Mouse (Mus musculus): Measurements from ENCODE around the gene Tacc2. TPM values are rescaled to one million over a fixed set of nuclear protein-coding genes. Genes with fewer than 3 reads are reported as not detected.

Tacc2 gene
- polyA plus RNA-seq, 1 experiment from 2014 or later = 35.2 TPM

- Histone ChIP-seq H3K9ac (replicated peaks; ENCODE audit: low read depth, low read length) (no peak overlapping the region), H3K4me3 (ENCODE audit: low read depth, low read length) (no peak overlapping the region), H3K4me2 (replicated peaks; ENCODE audit: low read depth, low read length) (no peak overlapping the region), H3K36me3 (ENCODE audit: control insufficient read depth, insufficient read depth, low read length) (no peaks in the 10 kb centered on the region), H3K4me1 (ENCODE audit: control insufficient read depth, insufficient read depth, low read length) (no peaks in the 10 kb centered on the region), H3K27ac (ENCODE audit: low read length) (no peak overlapping the region), H3K9me3 (ENCODE audit: control insufficient read depth, low read depth, low read length) (no peaks in the 10 kb centered on the region), H3K27me3 (ENCODE audit: control insufficient read depth, insufficient read depth, low read length) (no peaks in the 10 kb centered on the region)
- 54% methylated on average over 1 of the region's 1 CpGs for WGBS
- no peak for ATAC-seq (ENCODE audit: insufficient number of reproducible peaks, insufficient read depth, low FRiP score, low read depth)
These were observed 51.4 kb downstream of the Tacc2 start for GRCm38 (mm10) chr7:130628601-130629000.

- ATAC-seq (ENCODE audit: insufficient number of reproducible peaks, insufficient read depth, low FRiP score, low read depth) = no peak
- Histone ChIP-seq H3K4me3 (ENCODE audit: low read depth, low read length) (no peak overlapping the region), H3K36me3 (ENCODE audit: control insufficient read depth, insufficient read depth, low read length) (no peaks in the 10 kb centered on the region), H3K9me3 (ENCODE audit: control insufficient read depth, low read depth, low read length) (no peaks in the 10 kb centered on the region), H3K4me2 (replicated peaks; ENCODE audit: low read depth, low read length) (no peak overlapping the region), H3K27ac (ENCODE audit: low read length) (no peak overlapping the region), H3K9ac (replicated peaks; ENCODE audit: low read depth, low read length) (no peak overlapping the region), H3K27me3 (ENCODE audit: control insufficient read depth, insufficient read depth, low read length) (no peaks in the 10 kb centered on the region), H3K4me1 (ENCODE audit: control insufficient read depth, insufficient read depth, low read length) (no peaks in the 10 kb centered on the region)
- 89% methylated on average over 7 of the region's 7 CpGs for WGBS
These were observed 52.8 kb downstream of the Tacc2 start for GRCm38 (mm10) chr7:130629999-130630398.

DNA sequence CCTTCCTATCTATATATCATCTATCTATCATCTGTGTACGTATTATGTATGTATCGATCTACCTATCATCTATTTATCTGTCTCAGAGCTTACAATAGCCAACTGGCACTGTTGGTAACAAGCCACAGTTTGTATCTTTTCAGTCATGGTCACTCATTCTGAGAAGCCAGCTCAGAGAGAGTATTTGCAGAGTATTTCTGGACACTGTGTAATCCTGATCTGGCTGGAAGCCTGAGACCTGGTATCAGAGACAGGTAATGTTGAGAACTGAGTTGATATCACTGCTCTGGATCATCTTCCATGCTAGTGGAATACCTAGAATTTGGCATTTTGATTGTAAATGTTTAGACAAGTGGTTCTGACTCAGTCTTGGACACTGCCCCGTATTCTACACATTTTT is 53.7 kb downstream of the Tacc2 start:
- H3K4me2 ChIP-seq (replicated peaks; ENCODE audit: low read depth, low read length) = no peak overlapping the region
- H3K9me3 ChIP-seq (ENCODE audit: control insufficient read depth, low read depth, low read length) = no peaks in the 10 kb centered on the region
- H3K4me1 ChIP-seq (ENCODE audit: control insufficient read depth, insufficient read depth, low read length) = no peaks in the 10 kb centered on the region
- 91% methylated on average over 3 of the region's 3 CpGs for WGBS
- H3K36me3 ChIP-seq (ENCODE audit: control insufficient read depth, insufficient read depth, low read length) = no peaks in the 10 kb centered on the region
- H3K27ac ChIP-seq (ENCODE audit: low read length) = no peak overlapping the region
- ATAC-seq (ENCODE audit: insufficient number of reproducible peaks, insufficient read depth, low FRiP score, low read depth) = no peak
- H3K9ac ChIP-seq (replicated peaks; ENCODE audit: low read depth, low read length) = no peak overlapping the region
- H3K4me3 ChIP-seq (ENCODE audit: low read depth, low read length) = no peak overlapping the region
- no peaks in the 10 kb centered on the region for H3K27me3 ChIP-seq (ENCODE audit: control insufficient read depth, insufficient read depth, low read length)

- Histone ChIP-seq H3K9ac (replicated peaks; ENCODE audit: low read depth, low read length) (no peak overlapping the region), H3K9me3 (ENCODE audit: control insufficient read depth, low read depth, low read length) (no peaks in the 10 kb centered on the region), H3K36me3 (ENCODE audit: control insufficient read depth, insufficient read depth, low read length) (no peaks in the 10 kb centered on the region), H3K4me1 (ENCODE audit: control insufficient read depth, insufficient read depth, low read length) (no peaks in the 10 kb centered on the region), H3K27ac (ENCODE audit: low read length) (no peak overlapping the region), H3K27me3 (ENCODE audit: control insufficient read depth, insufficient read depth, low read length) (no peaks in the 10 kb centered on the region), H3K4me2 (replicated peaks; ENCODE audit: low read depth, low read length) (no peak overlapping the region), H3K4me3 (ENCODE audit: low read depth, low read length) (no peak overlapping the region)
- WGBS = 58% methylated on average over 22 of the region's 22 CpGs
- no peak for ATAC-seq (ENCODE audit: insufficient number of reproducible peaks, insufficient read depth, low FRiP score, low read depth)
These were observed 54.5 kb downstream of the Tacc2 start for GRCm38 (mm10) chr7:130631553-130632378.

DNA sequence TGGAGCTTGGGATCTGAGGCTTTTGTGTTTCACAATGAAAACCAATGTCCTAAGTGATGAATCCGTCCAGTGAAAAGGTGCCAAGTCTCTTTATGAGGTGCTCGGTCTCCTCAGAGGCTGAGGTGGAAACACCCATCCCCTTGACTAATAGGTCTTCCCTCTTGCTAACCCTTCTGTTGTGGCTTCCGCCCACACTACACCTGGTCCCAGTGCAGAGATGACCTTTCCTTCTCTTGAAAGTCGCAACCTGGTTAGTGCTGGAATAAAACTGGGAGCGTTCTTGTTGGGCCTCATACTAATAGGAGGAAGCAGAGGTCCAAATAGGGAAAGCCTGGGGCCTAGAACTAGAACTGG is 55.1 kb downstream of the Tacc2 start:
- H3K4me3 ChIP-seq (ENCODE audit: low read depth, low read length) = no peak overlapping the region
- H3K4me2 ChIP-seq (replicated peaks; ENCODE audit: low read depth, low read length) = no peak overlapping the region
- no peak overlapping the region for H3K9ac ChIP-seq (replicated peaks; ENCODE audit: low read depth, low read length)
- H3K36me3 ChIP-seq (ENCODE audit: control insufficient read depth, insufficient read depth, low read length) = no peaks in the 10 kb centered on the region
- ATAC-seq (ENCODE audit: insufficient number of reproducible peaks, insufficient read depth, low FRiP score, low read depth) = no peak
- H3K9me3 ChIP-seq (ENCODE audit: control insufficient read depth, low read depth, low read length) = no peaks in the 10 kb centered on the region
- no peaks in the 10 kb centered on the region for H3K27me3 ChIP-seq (ENCODE audit: control insufficient read depth, insufficient read depth, low read length)
- H3K27ac ChIP-seq (ENCODE audit: low read length) = no peak overlapping the region
- 95% methylated on average over 5 of the region's 5 CpGs for WGBS
- no peaks in the 10 kb centered on the region for H3K4me1 ChIP-seq (ENCODE audit: control insufficient read depth, insufficient read depth, low read length)

GRCm38 (mm10) chr7:130634259-130634871 is 57.1 kb downstream of the Tacc2 start:
- ATAC-seq (ENCODE audit: insufficient number of reproducible peaks, insufficient read depth, low FRiP score, low read depth) = no peak
- no peak overlapping the region for H3K4me3 ChIP-seq (ENCODE audit: low read depth, low read length)
- H3K9ac ChIP-seq (replicated peaks; ENCODE audit: low read depth, low read length) = no peak overlapping the region
- H3K27me3 ChIP-seq (ENCODE audit: control insufficient read depth, insufficient read depth, low read length) = no peaks in the 10 kb centered on the region
- no peaks in the 10 kb centered on the region for H3K9me3 ChIP-seq (ENCODE audit: control insufficient read depth, low read depth, low read length)
- no peak overlapping the region for H3K4me2 ChIP-seq (replicated peaks; ENCODE audit: low read depth, low read length)
- no peak overlapping the region for H3K27ac ChIP-seq (ENCODE audit: low read length)
- no peaks in the 10 kb centered on the region for H3K4me1 ChIP-seq (ENCODE audit: control insufficient read depth, insufficient read depth, low read length)
- H3K36me3 ChIP-seq (ENCODE audit: control insufficient read depth, insufficient read depth, low read length) = no peaks in the 10 kb centered on the region
- 88% methylated on average over 4 of the region's 4 CpGs for WGBS

DNA sequence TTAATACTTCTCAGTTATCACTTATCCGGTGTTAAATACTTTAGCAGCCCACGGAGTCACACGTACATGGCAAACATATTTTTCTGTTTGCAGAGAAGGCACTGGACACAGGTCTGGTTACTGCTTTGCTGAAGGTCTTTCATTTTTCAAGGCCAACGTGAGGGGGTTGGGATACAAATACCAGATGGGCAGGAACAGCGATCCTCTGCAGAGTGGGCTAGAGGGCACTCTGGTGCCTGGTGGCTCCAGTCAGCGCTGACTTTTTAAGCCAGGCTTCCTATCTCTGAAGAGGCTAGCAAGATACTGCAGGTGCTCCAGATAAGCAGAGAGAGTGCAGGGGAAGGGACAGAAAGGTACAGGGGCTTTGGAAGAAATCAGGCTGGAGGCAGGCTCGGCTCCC is 58.0 kb downstream of the Tacc2 start:
- Histone ChIP-seq H3K4me3 (ENCODE audit: low read depth, low read length) (no peak overlapping the region), H3K27ac (ENCODE audit: low read length) (no peak overlapping the region), H3K9me3 (ENCODE audit: control insufficient read depth, low read depth, low read length) (no peaks in the 10 kb centered on the region), H3K9ac (replicated peaks; ENCODE audit: low read depth, low read length) (no peak overlapping the region), H3K4me2 (replicated peaks; ENCODE audit: low read depth, low read length) (no peak overlapping the region), H3K36me3 (ENCODE audit: control insufficient read depth, insufficient read depth, low read length) (no peaks in the 10 kb centered on the region), H3K4me1 (ENCODE audit: control insufficient read depth, insufficient read depth, low read length) (no peaks in the 10 kb centered on the region), H3K27me3 (ENCODE audit: control insufficient read depth, insufficient read depth, low read length) (no peaks in the 10 kb centered on the region)
- no peak for ATAC-seq (ENCODE audit: insufficient number of reproducible peaks, insufficient read depth, low FRiP score, low read depth)
- 42% methylated on average over 7 of the region's 7 CpGs for WGBS

- no peak overlapping the region for H3K4me2 ChIP-seq (replicated peaks; ENCODE audit: low read depth, low read length)
These were observed 59.0 kb downstream of the Tacc2 start for GRCm38 (mm10) chr7:130636274-130636673.

More at GRCm38 (mm10) chr7:130636274-130636673, 59.0 kb downstream of the Tacc2 start:
- no peak overlapping the region for H3K27ac ChIP-seq (ENCODE audit: low read length)
- no peak for ATAC-seq (ENCODE audit: insufficient number of reproducible peaks, insufficient read depth, low FRiP score, low read depth)
- H3K27me3 ChIP-seq (ENCODE audit: control insufficient read depth, insufficient read depth, low read length) = no peaks in the 10 kb centered on the region
- no peaks in the 10 kb centered on the region for H3K4me1 ChIP-seq (ENCODE audit: control insufficient read depth, insufficient read depth, low read length)
- no peaks in the 10 kb centered on the region for H3K36me3 ChIP-seq (ENCODE audit: control insufficient read depth, insufficient read depth, low read length)
- WGBS = 74% methylated on average over 3 of the region's 3 CpGs
- H3K4me3 ChIP-seq (ENCODE audit: low read depth, low read length) = no peak overlapping the region
- H3K9ac ChIP-seq (replicated peaks; ENCODE audit: low read depth, low read length) = no peak overlapping the region
- H3K9me3 ChIP-seq (ENCODE audit: control insufficient read depth, low read depth, low read length) = no peaks in the 10 kb centered on the region

Measured in stomach, embryonic 14.5 days (tissue).